Mouse (Mus musculus) urinary bladder, postnatal 25 days (tissue): ENCODE results near the gene Hpcal1.
"Not testable (repeated sequence)": the region's sequence is repeated elsewhere in the genome, so short reads cannot be mapped to it uniquely, and the experiment has no call there.

Source experiments
- DNase-seq: peaks from one replicate; pipeline ENCODE4 v3.0.0; 2022; ENCODE audit warnings: low spot score

Hpcal1 gene

DNA sequence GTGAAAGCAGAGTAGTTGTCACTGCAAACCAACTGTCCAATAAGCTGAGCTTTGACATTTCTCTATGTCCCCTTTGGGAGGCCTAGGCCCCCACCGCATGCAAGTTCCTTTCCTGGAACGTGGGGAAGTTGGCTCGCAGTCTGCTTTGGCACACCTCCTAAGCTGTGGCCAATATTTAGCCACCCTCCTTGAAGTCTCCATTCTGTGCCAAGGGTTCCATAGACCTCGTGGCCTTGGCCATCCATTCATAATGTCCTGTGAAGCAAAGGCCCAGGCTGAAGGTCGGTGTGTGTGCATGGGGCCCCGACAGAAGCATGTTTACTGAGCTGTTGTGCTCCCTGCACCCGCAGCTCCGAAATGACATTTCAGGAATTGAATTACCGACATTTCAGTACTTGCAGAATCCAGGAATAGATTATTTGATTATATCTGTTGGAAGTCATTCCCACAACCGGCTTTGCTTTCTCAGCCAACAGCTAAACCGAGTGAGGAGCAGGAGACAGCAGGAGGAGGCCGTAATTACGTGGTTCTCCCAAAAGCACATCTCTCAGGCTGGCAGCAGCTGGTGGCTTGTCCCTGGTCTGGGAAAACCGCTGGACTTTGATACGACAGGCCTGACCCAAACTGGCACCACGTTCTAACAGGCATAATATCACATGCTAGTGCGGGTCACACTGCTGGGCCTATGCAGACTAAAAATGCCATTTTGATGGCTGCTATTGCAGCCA is 51.1 kb downstream of the Hpcal1 start:
- no peak for DNase-seq

- DNase-seq, result no peak
Measured at GRCm38 (mm10) chr12:17742571-17743321, 52.1 kb downstream of the Hpcal1 start.

- no peak for DNase-seq
Measured at GRCm38 (mm10) chr12:17745431-17745830, 54.8 kb downstream of the Hpcal1 start.

- no peak for DNase-seq
Measured at GRCm38 (mm10) chr12:17746725-17747124, 56.1 kb downstream of the Hpcal1 start.

DNA sequence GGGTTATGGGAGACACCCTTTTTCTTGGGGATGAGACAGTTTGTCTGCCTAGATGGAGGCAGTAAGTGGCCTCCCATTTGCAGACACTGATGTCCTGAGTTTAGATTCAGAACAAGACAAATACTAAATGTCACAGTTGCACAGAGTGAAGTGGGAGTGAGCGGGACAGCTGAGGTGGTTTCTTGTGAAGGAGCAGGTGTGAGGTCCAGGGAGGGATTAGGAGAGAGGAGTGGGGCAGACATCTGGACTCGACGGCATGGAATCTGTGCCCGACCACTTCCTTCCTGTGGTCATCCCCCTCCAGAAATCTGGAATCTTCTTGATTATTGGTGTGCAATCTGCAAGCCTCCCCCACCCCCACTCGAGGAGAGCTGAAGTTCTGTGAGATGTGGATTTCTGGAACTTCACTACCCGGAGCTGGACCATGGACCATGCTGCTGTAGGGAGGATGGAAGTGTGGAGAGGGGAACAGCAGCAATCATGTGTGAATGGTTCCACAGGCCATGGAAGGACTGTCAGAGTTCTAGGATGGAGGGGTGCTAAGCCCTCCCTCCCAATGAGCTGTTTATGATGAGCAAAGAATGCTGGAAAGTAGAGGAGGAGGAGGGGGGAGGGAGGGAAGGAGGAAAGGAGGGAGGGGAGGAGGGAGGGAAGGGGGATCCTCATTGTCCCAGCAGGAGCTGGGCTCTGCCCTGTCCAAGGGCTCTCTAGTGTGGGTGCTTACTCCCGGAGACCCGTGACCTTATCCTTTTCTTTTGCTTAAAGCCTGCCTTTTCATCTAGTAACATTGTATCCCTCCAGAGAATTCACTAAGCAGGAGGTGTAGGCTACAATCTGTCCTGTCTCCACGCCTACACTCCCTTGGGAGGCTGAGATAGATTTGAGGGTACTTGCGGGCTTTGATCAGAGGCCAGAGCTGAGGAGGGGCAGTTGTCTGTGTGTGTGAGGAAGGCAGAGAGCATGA is 56.8 kb downstream of the Hpcal1 start:
- DNase-seq, result no peak

- DNase-seq, result no peak
Measured at GRCm38 (mm10) chr12:17748155-17748529, 57.5 kb downstream of the Hpcal1 start.

DNA sequence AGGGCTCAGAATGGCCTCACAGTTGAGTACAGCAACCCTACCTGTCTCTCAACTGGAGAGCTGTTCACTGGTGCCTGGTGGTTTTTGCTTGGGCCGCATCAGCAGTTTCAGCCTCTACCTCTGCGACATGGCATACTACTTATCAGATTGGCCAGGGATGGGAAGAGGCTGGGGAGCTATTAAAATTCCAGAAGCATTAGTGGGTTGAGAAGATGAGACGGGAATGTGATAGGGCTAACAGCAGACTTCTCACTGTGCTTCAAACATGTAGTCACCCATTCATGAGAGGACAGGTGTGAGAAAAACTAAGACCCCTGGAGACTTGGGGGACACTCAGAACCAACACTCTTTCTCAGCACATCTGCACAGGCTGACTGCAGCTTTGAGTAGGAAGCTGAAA is 59.1 kb downstream of the Hpcal1 start:
- DNase-seq, result no peak

DNA sequence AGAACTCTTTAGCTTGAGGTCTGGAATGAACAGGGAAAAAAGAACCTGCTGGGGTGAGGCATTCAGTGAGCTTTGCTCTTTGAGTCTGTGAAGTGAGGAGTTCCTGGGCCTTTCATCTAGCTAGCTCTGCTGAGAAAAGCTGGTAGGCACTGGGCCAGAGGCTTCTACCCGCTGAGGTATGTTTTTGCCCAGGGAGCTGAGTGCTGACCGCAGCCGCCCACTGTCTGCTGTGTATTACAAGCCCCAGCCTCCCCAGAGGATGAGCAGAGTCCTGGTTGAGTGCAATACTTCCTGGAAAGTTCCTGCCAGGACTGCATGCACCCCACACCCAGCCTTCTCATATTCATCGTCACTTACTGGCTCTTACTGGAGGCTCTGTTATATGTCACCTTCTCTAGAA is 59.8 kb downstream of the Hpcal1 start:
- no peak for DNase-seq

GRCm38 (mm10) chr12:17752828-17753227 is 62.2 kb downstream of the Hpcal1 start:
- DNase-seq, result no peak

DNA sequence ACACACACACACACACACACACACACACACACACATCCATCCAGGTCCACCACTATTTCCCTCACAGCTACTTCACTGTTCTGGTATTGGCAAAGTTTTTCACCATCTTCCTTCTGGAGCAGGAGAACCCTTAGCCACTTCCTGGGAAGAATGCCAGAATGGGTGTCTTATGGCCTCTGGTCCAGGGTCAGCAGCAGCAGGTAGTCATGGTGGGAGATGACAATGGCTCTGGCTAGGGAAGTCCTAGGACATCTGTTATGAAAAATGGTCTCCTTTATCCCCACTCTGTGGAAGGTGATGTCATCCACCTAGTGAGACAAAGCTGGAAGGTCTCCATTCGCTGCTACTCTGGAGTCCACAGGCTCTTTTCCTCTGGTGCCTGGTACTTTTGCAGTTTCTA is 64.1 kb downstream of the Hpcal1 start:
- DNase-seq, result no peak

- no peak for DNase-seq
Measured at GRCm38 (mm10) chr12:17756891-17757290, 66.2 kb downstream of the Hpcal1 start.

DNA sequence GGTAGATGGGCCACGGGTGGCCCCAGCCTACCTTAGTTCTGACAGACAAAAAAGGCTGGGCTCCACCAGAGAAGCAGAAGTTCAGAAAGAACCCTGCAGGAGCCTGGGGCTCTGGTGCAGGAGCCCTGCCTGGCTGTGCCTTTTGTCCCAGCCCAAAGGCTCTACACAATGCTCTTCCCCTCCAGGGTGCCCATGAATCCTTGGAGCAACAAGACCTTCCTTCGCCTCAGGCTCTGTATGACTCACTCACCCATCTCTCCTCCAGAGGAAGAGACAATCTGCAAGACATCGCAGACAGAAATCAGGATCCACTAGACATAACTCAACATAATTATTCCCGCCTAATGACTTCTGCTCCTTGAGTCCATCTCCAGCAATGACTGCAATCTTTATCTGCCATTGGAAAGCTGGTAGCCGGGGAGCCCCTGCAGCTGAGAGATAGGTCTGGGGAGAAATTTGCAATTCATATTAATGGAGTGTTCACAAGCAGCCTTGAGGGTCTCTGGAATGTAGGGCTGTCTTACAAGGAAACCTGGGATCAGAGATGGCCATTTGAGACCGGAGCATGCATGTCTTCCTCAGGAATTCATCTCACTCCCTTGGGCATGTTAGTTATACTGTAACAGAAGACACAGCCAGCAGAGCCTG is 71.8 kb downstream of the Hpcal1 start:
- no peak for DNase-seq

DNA sequence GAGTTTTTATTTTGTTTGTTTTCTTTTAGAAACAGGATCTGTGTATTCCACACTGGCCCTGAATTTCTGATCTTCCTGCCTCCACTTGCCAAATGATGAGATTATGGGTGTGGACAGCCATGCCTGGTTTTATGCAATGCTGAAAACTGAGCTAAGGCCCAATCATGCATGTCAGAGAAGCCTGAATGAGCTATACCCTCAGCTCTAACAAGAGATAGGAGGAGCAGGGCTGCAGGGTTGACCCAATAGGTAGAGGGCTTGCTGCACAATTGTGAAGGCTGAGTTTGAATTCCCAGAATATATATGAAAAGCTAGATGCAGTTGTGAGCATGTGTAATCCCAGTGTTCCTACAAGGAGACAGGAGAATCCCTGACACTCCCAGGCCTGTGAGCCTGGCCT is 72.4 kb downstream of the Hpcal1 start:
- no peak for DNase-seq

DNA sequence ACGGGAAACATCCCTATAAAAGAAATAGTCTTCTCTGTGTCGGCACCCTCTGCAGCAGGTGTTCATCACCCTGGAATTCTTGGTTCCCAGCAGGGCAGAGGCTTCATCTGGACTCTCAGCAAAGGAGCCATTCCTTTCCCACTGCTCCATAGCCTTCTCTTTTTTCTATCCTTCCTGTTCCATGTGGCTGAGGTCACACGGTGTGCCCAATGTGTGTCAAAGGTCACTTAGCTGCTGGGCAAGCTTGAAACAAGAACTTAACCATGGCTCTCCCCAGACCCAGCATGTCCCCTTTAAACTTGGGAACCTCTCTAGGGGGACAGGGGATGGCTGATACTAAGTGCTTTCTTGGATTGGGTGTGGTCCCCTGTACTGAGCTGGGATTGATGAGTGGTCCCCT is 73.3 kb downstream of the Hpcal1 start:
- DNase-seq, result no peak

DNA sequence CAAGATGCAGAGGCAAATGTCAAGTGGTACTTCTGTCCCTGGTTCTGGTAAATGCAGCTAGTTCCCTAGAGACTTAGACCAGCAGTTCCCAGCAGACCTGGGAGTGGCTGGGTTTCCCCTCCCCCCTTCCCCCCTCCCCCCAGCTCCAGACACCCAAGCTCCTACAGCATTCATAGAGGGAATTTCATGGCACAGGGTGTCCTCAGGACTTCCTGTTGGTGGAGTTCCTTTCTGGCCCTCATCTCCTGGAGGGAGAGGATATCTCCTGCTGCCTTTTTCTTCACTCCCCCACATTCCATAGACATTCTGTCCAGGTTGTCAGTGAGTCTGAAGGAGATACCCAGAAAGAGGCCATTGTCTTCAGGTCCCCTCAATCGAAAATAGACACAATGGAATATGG is 76.9 kb downstream of the Hpcal1 start:
- not testable (repeated sequence) for DNase-seq

DNA sequence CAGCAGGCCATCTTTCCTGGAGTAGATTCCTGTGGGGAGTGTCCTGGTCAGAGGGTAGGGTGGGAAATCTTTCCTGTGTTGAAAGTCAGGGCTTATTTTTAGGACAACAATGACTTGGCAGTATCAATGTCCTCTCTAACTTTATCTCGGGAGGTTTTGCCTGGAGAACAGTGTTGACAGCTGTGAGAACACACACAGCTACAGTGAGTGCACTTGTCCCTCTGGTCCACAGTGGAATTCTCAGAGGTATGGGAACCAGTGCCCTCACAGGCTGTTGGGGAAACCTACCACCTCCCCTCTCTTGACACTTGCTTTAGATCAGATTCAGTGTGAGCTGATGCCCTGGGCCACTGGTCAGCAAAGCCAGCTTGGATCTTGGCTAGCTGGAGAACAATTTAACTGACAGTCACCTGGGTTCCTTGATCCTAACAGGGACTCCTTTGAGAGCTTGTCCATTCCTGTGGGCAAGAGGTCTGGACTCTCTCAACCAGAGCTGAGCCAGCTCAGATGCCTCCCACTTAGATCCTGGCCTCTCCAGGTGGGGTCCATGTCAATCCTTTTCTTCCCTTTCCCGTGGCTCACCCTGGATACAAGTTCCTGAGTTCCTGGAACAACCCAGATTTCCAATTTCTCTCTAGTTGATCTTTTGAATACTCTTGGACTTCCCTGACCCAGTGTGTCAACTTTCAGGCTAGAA is 79.0 kb downstream of the Hpcal1 start:
- no peak for DNase-seq

- DNase-seq, result no peak
Measured at GRCm38 (mm10) chr12:17770538-17770937, 79.9 kb downstream of the Hpcal1 start.

DNA sequence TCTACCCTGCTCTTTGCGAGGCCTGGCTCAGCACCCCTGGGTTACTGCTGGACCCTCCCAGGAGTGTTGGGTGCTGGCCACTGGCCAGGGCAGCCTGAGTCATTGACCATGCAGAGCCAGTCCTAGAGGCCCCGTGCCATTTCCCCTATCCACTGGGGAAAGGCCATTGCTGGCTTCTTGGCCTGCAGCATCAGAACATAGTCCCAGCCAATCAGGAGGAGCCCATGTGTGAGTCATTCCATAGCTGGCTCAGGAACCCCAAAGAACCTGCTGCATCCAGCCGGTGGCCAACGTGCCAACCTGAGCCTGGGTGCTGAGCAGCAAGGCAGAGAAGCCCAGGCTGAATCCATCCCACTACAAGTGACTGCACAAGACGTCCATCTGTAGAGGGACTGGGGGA is 83.1 kb downstream of the Hpcal1 start:
- peak; percentile 12 for DNase-seq

DNA sequence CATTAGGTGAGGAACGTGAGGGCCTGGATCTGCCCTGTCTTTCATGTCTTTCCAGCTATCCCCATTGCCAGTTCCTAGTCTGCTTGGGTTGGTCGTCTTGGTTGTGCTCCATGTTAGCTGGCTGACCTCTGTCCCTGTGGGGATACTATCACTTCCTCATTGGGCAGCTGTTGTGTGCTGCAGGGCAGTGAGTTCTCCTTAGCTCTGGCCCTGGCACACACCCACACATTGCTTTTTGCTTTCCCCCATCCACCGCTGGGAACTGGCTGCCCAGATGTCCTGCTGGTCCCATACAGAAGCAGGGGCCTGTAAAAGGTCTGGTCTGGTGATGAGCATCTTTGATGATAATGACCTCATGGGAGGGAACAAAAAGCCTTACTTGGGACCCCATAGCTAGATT is 84.2 kb downstream of the Hpcal1 start:
- not testable (repeated sequence) for DNase-seq

- DNase-seq, result no peak
Measured at GRCm38 (mm10) chr12:17778320-17778719, 87.7 kb downstream of the Hpcal1 start.

DNA sequence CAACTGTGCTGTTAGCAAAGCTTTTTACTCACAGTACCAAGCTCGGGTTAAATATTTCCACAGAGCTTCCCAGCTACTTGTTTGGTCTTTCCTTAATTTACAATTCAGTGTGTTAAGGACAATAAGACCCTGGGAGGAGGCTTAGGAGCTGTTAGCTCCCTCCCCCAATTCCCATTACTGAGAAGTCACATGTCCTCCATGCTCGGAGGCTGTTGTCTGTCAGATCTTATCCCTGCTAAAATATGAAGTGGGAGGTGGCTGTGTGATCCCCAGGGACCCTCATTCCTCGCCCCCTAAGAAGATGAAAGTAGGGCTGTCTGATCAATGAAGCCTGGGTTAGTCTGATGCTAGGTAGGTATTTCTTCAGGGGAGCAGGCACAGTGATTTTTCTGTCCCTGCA is 88.4 kb downstream of the Hpcal1 start:
- DNase-seq, result no peak
